Mouse (Mus musculus) splenic B cell, adult 2 months (primary cell): Measurements from ENCODE around the gene Zfp646.
"Not testable (repeated sequence)": the region's sequence is repeated elsewhere in the genome, so short reads cannot be mapped to it uniquely, and the experiment has no call there.

Experiments used
- DNase-seq: peaks from one replicate; pipeline ENCODE4 v3.0.0-alpha.2; 2011; ENCODE audit warnings: low read depth, low spot score
- H3K27me3 ChIP-seq: 2 replicates; pipeline ENCODE4 v1.6.1; 2012; ENCODE audit warnings: mild to moderate bottlenecking, low read length, moderate library complexity, mixed read lengths; ENCODE audit not compliant: control insufficient read depth, poor library complexity, insufficient read depth, severe bottlenecking
- H3K36me3 ChIP-seq: 2 replicates; pipeline ENCODE4 v1.6.1; 2012; ENCODE audit warnings: mild to moderate bottlenecking, low read length, moderate library complexity, mixed read lengths; ENCODE audit not compliant: control insufficient read depth, poor library complexity, insufficient read depth, severe bottlenecking

Gene Zfp646

GRCm38 (mm10) chr7:127895891-127896290 is 19.9 kb downstream of the Zfp646 start:
- DNase-seq = not testable (repeated sequence)

GRCm38 (mm10) chr7:127896384-127896783 is 20.4 kb downstream of the Zfp646 start:
- DNase-seq = peak; percentile 79
- no peaks in the 10 kb centered on the region for H3K27me3 ChIP-seq
- H3K36me3 ChIP-seq = no peaks in the 10 kb centered on the region

More at GRCm38 (mm10) chr7:127895891-127896290, 19.9 kb downstream of the Zfp646 start:
- not testable (repeated sequence) for H3K27me3 ChIP-seq, H3K36me3 ChIP-seq

GRCm38 (mm10) chr7:127897542-127897941 is 21.5 kb downstream of the Zfp646 start:
- DNase-seq = no peak
- Histone ChIP-seq H3K27me3 (no peaks in the 10 kb centered on the region), H3K36me3 (no peaks in the 10 kb centered on the region)

- no peaks in the 10 kb centered on the region for H3K27me3 ChIP-seq
- H3K36me3 ChIP-seq = no peaks in the 10 kb centered on the region
- no peak for DNase-seq
Observed at GRCm38 (mm10) chr7:127898179-127898956, 22.3 kb downstream of the Zfp646 start.

GRCm38 (mm10) chr7:127899997-127900396 is 24.0 kb downstream of the Zfp646 start:
- no peaks in the 10 kb centered on the region for H3K36me3 ChIP-seq
- DNase-seq = no peak
- no peaks in the 10 kb centered on the region for H3K27me3 ChIP-seq

- DNase-seq = no peak
- no peaks in the 10 kb centered on the region; the same call in 1 of the 2 replicates for H3K36me3 ChIP-seq
- H3K27me3 ChIP-seq = no peaks in the 10 kb centered on the region
Observed at GRCm38 (mm10) chr7:127901772-127902171, 25.8 kb downstream of the Zfp646 start.

GRCm38 (mm10) chr7:127903971-127904796 is 28.2 kb downstream of the Zfp646 start, which contains the start of gene Bckdk:
TSS of gene Bckdk (plus strand) at chr7:127904082.
- no peaks in the 10 kb centered on the region for H3K27me3 ChIP-seq
- peak; percentile 73 for DNase-seq
- H3K36me3 ChIP-seq = peaks cover 10% of the 10 kb centered on the region; the same call in 1 of the 2 replicates

GRCm38 (mm10) chr7:127907939-127908338 is 31.9 kb downstream of the Zfp646 start:
- H3K36me3 ChIP-seq = peaks cover 10% of the 10 kb centered on the region; the same call in 1 of the 2 replicates
- H3K27me3 ChIP-seq = no peaks in the 10 kb centered on the region
- no peak for DNase-seq

GRCm38 (mm10) chr7:127908656-127909055 is 32.6 kb downstream of the Zfp646 start:
- no peak for DNase-seq
- Histone ChIP-seq H3K36me3 (peaks cover 10% of the 10 kb centered on the region; the same call in 1 of the 2 replicates), H3K27me3 (no peaks in the 10 kb centered on the region)

- DNase-seq = peak; percentile 90
- H3K36me3 ChIP-seq = peaks cover 7% of the 10 kb centered on the region; the same call in 1 of the 2 replicates
- H3K27me3 ChIP-seq = no peaks in the 10 kb centered on the region
Observed at GRCm38 (mm10) chr7:127912190-127912871, 36.3 kb downstream of the Zfp646 start, which contains the start of gene Kat8. TSS of gene Kat8 (plus strand) at chr7:127912516.

GRCm38 (mm10) chr7:127912938-127913337 is 36.9 kb downstream of the Zfp646 start:
- no peaks in the 10 kb centered on the region for H3K27me3 ChIP-seq
- DNase-seq = no peak

GRCm38 (mm10) chr7:127915293-127915692 is 39.3 kb downstream of the Zfp646 start:
- peak; percentile 35 for DNase-seq

More at GRCm38 (mm10) chr7:127912938-127913337, 36.9 kb downstream of the Zfp646 start:
- peaks cover 4% of the 10 kb centered on the region; the same call in 1 of the 2 replicates for H3K36me3 ChIP-seq

GRCm38 (mm10) chr7:127918203-127918602 is 42.2 kb downstream of the Zfp646 start:
- Histone ChIP-seq H3K36me3 (peaks cover 2% of the 10 kb centered on the region; the same call in 1 of the 2 replicates), H3K27me3 (no peaks in the 10 kb centered on the region)
- DNase-seq = peak; percentile 81

More at GRCm38 (mm10) chr7:127915293-127915692, 39.3 kb downstream of the Zfp646 start:
- Histone ChIP-seq H3K27me3 (no peaks in the 10 kb centered on the region), H3K36me3 (peaks cover 2% of the 10 kb centered on the region; the same call in 1 of the 2 replicates)

GRCm38 (mm10) chr7:127919290-127919689 is 43.3 kb downstream of the Zfp646 start:
- H3K27me3 ChIP-seq = no peaks in the 10 kb centered on the region
- peaks cover 2% of the 10 kb centered on the region; the same call in 1 of the 2 replicates for H3K36me3 ChIP-seq
- peak; percentile 58 for DNase-seq
